Mouse (Mus musculus) thymus, postnatal 10 days (tissue): ENCODE measurements at regions not wholly inside any gene's neighbourhood (a gene's known extent, or its start where the extent isn't known, plus 50 kb on each side); places are given as distances from the start of the nearest gene placed in this dataset.

Experiments
- DNase-seq, 2 experiments: peaks; one replicate each; pipeline ENCODE4 v3.0.0; 2021; ENCODE audit warnings: low spot score in 2 of 2

DNA sequence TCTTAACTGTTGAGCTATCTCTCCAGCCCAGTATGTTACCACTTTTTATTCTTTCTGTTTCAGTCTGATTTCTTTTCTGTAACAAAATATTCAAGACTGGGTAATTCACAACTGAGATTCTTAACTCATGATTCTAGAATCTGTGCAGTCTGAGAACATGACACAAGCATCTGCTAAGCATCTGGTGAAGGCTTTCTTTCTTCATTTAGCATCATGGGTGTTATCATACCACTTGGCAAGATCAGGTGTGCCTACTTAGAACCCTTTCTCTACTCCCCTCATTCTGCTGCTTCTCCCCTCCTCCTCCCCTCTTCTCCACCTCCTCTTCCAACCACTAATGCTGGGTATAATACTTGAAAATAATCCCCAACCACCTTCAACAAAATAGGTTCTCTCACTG, 62.1 kb upstream of the Pfn2 start:
- DNase-seq = no peak

DNA sequence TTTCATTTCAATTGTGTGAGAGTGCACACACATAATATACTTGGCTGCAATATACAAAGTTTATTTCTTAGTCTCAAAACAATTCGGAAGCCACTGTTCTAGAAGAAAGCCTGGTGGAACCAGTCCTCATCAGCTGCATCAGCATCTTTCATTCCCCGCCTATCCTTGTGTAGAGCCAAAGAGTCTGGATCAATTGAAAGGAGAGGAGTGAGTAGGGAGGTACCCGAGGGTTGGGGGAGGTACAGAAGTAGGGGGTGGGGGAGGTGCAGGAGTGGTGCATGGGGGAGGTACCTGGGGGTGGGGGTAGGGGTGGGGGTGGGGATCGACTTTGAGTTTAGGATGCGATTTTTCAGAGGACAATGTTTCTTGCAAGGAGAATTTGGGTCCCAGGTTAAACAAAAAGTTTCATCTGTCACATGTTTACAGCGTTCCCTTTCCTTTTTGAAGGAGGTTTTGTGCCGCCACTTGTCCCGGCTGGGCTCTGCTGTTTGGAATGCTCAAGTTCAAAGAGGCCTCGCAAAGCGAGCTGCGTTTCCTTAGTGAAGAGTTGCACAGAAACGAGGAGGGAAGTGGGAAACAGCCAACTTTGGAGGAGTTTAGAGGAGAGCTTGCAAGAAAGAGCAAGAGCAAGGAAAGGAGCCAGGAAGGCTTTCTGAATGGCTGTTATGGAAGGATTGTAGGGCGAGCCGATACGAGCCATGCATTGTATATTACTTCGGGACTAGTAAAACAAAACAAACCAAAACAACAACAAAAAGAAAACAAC, 64.1 kb upstream of the Pfn2 start:
- DNase-seq = no peak

DNA sequence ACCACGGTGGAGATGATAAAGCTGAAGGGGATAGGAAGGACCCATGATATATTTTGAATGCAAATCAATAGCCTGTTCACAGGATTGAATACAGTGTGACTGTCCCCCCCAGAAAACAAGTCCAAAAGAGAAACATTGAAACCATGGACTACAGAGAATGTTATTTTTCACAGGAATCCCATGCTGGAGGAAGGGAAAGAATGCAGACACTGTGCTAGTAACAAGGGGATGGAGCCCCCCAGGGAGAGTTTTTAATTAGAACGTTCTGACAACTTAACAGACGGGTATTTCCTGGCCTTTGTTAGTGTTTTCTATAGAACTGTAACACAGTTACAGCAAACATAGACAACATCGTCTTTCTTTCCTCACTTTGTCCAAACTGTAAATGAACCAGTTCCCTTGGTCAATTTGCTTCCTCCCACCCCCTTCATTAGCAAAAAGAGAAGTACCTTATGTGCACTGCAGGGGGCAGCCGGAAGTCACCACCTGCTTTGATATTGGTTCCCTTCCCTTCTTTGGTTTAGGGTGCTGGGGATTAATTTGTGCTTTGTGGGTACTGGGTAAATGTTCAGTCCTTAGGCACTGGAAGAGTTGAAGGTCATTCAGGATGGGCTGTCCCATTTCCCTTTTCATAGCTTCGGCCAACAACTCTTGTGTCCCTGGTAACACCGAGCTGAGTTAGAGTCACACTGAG, 64.9 kb upstream of the Pfn2 start:
- DNase-seq = no peak

DNA sequence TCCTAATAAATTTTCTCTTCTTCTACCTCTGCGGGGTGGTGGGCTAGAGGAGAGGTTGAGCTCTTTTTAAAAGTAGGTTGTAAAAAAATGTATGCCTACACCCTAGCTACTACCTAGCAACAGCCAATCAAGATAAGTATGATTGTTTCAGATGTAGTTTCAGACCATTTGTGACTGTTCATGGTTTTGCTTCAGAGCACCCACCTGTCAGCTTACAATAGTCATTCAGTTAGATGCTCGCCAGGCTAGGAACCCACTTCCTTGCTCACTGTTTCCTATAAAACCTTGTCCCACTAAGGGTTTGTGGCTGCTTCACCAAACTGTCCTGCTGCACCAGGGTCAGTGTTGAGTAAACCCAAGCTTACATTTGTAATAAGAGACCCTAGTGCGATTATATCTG, 66.8 kb upstream of the Pfn2 start:
- DNase-seq = no peak

DNA sequence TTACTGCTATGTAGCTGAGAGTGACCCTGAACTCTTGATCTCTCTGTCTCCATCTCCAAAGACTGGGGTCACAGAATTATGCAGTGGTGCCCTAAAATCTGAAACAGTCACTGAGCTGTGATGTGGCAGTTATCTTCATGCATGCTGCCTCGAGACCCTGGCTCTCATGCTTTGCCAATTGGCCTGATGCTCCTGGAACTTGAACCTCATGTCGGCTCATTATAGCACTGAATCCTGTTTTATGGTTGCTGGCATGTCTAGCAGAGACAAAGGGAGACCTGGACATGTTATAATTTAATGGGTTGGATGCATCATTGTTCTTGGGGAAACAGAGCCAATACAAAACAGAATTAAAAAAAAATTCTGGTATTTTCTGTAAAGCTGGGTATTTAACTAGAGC, 71.0 kb upstream of the Pfn2 start:
- DNase-seq = no peak

DNA sequence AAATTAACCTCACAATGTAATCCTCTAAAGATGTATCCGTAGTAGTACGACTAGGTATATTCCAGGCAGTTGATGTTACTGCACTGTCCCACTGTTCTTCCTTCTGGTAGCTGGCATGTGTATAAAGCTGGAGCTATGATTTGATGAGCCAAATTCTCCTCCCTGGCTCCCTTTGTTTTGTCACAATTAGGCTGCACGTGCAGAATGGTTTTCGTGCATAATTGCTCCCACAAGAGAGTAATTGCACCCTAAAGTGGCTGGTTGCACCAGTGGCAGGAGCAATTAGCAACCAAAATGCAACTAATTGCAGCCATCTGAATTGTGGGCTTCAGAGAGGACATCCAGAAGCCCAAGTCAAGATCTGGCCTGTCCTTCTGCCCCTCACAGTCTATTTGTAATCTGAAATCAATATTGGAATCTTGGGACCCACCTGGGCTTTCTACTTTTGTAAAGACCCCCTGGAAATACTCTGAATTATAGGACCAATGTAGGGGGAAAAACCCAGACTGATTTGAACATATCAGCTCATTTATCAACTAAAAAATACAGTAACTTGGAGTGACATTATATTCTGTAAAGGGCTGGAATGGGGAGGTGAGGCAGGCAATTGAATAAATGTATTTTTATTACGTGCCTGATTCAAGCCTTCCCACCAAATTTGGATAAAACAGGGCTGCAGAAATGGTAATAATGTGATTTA, 71.7 kb upstream of the Pfn2 start:
- DNase-seq = no peak

DNA sequence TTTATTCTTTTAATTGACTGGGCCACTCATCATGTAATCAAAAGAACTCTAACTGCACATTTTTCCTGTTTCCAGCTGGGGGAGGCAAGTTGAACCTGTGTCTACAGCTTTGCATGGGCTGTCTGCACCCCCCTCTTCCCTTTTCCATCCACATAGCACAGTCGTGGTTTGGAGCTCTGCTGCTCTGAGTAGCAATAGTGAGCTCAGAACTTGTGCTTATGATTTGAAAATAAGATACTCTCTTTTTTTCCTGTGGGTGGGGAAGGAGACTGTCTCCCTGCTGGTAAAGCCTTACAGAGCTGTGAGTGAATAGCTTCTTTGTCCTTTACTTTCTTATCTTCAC, 72.2 kb upstream of the Pfn2 start:
- DNase-seq = no peak

DNA sequence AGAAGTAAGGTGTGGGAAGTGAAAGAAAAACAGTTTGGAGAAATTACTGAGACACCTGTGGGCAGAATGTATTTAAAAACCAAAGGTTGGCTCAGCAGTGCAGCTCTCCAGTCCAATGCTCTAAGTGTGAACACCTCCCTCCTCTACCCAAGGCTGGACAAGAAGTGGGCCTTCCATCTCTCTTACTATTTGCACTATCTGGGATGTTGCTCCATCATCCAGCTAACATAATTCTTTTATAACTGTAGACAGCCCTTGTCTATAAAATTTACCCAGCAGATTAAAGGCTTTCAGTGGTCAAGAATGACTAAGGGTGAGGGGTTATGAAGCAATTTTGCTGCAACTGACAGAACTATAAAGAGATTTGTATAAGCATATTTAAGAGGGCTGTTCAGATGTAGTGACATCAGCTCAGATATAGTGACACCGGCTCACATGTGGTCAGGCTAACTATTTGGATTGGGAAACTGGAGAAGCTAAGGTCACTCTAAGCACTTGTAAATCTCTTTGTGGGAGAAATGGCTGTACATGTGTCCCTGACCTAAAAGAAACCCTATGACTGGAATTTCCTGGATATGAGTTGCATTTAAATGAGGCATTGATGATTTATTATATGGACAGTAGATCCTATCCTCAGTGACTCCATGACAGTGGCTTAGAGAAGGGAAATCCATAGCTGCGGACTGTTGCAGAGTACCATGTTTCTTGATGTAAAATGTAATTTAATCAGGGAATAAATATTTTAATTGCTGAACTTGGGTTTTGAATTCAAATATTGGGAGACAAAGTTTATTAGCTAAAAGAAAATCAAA, 73.4 kb upstream of the Pfn2 start:
- DNase-seq = no peak

DNA sequence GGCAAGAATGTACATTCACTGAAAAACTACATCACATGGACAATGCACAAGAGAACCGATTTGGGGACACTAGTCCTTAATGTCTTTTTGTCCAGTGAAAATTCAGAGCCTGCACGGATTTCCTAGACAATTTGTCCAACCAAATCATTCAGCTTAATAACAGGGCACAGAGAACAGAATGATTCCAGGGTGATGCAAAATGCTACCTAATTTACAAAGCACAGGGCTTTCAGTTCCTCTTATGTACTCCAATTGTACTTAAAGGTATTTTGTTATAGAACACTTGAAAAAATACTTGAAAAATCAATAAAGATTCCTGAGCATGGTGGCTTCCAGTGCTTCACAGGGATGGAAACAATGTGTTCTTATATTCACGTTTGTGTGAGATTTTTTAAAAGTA, 75.2 kb upstream of the Pfn2 start:
- DNase-seq = no peak

DNA sequence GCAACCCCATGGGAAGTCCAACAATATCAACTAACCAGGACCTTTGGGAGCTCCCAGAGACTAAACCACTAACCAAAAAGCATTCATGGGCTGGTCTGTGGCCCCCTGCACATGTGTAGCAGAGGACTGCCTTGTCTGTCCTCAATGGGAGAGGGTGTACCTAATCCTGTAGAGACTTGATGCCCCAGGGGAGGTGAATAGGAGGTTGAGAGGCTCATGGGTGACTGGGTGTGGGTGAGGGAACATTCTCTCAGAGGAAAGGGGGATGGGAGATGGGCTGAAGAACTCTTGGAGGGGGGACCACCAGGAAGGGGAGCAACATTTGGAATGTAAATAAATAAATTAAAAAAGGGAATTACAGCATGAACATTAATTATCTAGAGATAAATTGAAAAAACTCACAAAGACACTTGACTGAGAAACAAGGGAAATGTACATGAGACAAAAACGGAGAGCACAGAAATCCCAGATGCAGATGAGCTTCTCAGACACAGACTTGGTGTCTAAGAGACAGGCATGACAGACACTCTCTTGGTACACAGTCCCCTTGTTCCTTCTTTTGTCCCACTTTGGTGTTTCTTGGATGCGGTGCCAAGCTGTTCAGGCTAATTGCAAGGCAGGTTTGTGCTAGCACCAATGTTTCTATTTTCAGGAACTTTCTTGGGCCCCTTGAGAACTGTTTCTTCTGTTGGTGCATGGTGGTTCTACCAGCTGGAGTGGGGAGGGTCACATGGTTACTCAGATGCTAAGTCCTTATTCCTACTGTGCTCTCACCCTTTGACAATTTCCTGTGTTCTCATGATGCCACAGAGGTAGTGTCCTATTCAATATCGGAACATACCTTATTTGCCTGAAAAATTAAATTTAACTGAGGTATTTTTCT, 85.0 kb upstream of the Pfn2 start:
- no peak for DNase-seq

DNA sequence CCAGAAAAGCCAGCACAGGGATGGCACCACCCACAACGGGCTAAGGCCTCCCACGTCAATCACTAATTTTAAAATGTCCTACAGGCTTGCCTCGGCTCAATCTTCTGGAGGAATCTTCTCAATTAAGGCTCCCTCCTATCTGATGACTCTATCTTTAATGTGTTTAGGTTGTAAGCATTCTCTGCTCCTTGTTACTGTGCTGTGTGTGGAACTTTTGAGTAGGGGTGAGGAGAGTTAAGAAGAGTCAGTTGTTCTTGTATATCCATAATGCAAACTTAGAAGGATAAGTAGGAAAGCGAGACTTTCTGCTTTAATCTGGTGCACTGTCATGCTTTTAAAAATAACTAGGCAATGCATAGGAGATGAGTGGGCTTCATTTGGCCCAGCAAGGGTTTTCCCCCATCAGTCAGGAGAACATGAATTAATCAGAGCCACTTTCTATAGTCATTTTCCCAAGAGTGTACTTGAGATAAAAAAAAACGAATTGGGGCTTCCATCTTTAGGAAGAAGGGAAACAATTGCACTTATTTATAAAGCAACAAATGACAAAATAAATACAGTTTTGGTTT, 87.2 kb upstream of the Pfn2 start:
- DNase-seq = no peak

DNA sequence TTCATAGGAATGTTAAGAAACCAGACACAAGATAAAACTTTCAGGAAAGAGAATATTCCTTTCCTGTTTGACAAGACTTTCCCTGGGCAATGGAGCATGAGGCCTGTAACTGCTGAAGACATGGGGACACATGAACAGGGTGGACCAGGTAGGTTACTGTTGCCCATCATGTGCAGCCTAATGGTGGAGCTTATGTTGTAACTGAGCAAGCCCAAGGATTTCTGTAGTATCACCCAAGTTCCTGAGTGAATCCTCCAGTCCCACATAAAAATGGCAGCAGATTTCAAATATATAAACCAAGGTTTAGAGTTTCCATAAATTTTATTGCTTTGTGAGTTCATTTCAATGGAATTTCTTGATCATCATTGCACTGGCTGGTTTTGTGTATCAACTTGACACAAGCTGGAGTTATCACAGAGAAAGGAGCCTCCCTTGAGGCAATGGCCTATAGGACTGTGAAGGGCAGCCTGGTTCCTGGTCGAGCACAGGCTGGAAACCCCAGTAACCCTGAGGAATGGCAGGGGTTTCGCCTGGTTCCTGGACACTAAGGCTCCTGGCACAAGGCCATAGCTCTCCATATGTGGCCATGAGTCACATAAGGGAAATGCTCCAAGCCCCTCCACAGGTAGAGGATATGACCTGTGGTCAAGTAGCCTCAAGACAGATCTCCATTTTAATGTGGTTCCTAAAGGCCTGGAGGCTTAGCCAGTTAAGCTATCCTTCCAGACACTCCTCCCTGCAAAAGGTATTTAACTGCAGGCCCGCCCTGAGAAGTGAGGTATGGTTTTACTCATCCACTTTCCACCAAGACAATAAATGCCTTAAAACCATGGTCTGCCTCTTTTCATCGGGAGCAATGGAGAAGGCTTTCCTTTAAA, 92.9 kb upstream of the Pfn2 start:
- DNase-seq = no peak

DNA sequence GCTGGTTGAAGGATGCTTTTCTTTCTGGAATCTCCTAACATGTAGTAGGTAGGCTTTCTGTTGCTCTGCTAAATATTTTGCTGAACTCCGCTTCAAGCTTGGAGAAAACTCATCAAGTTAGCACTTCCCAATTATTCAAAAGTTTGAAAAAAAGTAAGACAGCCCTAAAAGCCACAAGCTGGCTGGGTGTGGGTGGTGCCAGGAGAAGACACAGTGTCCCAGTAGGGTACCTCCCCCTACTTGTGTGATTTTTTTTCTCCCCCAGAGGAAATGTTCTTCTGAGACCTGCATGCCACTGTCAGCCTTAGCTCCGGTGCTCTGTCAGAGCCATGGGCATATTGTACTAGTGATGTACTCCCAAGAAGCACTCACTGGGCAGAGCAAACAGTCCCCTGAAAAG, 96.8 kb upstream of the Pfn2 start:
- no peak for DNase-seq

DNA sequence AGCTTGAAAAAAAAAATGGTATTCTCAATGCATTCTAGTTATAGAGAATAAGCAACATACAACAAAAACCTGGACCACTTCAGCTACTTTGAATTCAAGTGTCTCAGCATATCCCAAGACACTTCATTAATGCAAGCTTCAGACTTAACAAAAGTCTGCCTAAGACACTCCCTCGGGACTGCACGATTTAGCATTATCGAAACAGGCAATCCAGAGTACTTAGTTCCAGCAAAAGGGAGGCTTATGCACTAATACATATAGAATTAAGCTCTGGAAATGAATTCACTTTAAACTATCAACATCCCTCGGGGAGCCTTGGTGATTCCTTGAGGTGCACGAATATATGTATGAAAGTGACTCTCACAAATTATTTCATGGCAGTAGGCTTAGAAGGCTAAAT, 97.9 kb upstream of the Pfn2 start:
- DNase-seq = no peak

DNA sequence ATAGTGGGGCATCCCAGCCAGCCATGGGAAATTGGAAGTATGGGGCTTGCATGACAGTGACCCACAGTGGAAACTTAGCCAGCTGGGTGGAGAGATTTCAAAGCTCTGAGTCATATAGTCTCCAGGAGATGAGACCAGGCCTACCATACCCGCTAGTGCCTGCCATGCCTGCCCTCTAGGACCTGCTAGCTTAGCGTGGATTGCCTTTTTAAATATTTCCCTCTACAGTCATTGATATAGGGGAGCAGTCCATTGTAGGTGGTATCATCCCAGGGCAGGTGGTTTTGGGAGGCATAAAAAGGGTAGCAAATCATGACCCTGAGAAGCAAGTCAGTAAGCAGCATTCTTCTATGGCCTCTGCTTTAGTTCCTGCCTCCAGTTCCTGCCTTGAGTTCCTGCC, 99.5 kb upstream of the Pfn2 start:
- no peak for DNase-seq

DNA sequence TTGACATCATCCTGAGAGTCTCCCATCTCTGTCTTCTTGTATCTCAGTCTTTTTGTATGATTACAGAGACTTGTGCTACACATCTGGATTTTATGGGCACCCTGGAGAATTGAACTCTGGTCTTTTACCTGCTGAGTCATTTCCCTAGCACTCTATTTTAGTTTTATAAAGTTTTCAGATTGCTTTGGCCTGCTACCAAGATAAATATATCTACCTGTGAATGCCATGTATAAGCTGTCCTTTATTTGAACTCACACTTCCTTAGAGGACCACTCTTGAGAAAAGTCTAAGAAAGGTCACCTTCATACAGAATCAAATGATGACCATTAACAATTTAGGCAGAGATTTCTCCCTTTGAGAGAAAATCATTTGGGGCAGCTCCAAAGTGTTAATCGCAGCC, 100.8 kb upstream of the Pfn2 start:
- DNase-seq = no peak

DNA sequence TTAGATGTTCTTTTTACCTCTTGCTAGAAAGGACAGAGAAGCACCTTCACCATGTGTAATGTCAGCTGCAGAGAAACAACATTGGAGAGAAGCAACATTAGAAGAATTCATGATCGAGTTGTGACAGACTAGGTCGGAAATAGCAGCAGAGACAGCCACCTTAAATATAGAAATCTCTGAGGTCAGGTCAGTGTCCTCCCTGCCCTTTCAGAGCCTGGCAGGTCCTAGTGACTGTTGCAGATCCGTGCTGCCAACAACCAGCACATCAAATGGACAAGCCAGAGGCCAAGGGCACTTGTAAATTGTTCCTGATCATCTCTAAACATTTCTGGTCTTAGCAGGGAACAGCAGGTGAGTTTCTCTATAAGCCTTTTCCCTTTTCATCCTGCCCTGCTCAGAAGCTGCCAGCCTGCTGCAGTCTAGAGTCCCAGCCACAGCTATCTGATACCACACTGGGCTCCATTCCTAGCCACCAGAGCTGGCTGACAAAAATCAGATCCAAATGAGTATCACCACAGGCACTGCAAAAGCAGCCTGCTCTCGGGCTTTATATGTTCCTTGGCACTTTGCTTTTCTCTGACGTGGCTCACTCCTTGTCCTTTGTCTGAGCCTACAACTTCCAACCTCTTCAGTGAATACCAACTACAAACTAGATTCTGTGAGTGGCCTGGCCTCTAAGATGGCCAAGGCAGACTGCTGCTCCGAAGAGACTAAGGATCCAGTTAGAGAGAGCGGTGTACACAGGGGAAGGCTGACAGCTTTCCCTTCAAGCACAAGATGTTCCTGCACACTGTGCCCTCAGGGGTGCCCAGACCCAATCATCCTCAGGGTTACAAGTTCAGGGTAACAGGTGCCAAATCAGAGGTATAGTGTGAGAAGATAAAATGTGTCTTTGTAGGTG, 102.8 kb upstream of the Pfn2 start:
- no peak for DNase-seq

DNA sequence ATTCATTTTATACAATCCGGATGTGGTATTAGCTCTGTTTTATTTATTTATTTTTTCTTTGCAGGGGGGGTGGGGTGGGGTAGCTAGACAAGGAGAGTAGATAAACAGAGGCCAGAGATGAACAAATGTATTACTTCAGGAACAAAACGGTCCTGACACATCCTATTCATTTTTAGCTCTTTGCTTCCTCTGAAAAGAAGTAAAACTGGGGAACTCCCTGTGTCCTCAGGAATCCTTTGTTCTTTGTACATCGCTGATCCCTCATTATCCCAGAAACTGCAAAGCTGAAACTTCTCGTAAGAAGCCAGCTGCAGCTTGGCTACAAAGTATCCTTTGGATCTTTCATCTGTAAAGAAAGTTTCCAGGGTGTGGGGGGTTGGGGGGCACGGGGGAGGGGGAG, 103.6 kb upstream of the Pfn2 start:
- no peak for DNase-seq

DNA sequence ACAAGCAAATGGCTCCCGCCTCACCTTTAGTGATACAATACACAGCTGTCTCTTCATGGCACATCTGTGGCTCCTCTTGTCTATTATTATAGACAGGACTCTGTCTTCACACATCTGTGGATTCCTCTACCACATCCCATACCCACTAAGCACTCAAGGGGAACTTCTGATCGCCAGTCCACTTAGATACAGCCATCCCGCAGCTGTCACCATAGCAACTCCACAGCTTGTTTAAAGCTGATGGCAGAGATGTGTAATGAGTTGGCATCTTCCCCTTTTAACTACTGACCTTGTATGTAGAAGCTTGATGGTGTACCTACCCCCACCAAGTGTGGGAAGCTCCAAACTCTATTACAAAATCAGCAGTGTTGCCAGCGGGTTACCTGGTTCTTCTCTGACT, 109.5 kb upstream of the Pfn2 start:
- DNase-seq = no peak
